Mouse (Mus musculus) cortical plate, adult 2 months (tissue): ENCODE results near the gene Maml3. TPM values are rescaled to one million over a fixed set of nuclear protein-coding genes. Genes with fewer than 3 reads are reported as not detected.

ENCODE experiments used
- H3K27ac ChIP-seq: fragments of 200-500 bp; 2 replicates; pipeline ENCODE4 v1.5.1; 2012; ENCODE audit warnings: low read length, control low read depth, inconsistent platforms; ENCODE audit not compliant: insufficient read depth
- H3K4me1 ChIP-seq: fragments of 200-500 bp; 2 replicates; pipeline ENCODE4 v1.6.1; 2011; ENCODE audit warnings: low read length; ENCODE audit not compliant: control insufficient read depth, insufficient read depth
- H3K4me3 ChIP-seq: fragments of 200-500 bp; 2 replicates; pipeline ENCODE4 v1.5.1; 2011; ENCODE audit warnings: mild to moderate bottlenecking, low read length, control low read depth; ENCODE audit not compliant: insufficient read depth
- CTCF ChIP-seq: fragments of 200-500 bp; IDR thresholded peaks from 2 replicates; pipeline ENCODE4 v1.5.1; 2011; ENCODE audit warnings: mild to moderate bottlenecking, control low read depth, low read length; ENCODE audit not compliant: insufficient read depth; ENCODE audit errors: extremely low read depth
- POLR2A ChIP-seq: fragments of 200-500 bp; IDR thresholded peaks from 2 replicates; pipeline ENCODE4 v1.6.1; 2011; ENCODE audit warnings: mild to moderate bottlenecking, low read length, control low read depth; ENCODE audit not compliant: insufficient read depth; ENCODE audit errors: extremely low read depth
- polyA plus RNA-seq: library from polyadenylated mRNA; depleted of rRNA; stranded (reverse); fragments of >200 nt; gene quantifications from 2 replicates; pipeline ENCODE4 v1.2.3, GENCODE M21; 2012

The Maml3 gene
- polyA plus RNA-seq, 1 experiment = 2.7 TPM

- Histone ChIP-seq H3K4me3 (no peak overlapping the region), H3K27ac (no peak overlapping the region), H3K4me1 (peaks cover 1% of the 10 kb centered on the region; the same call in 1 of the 2 replicates)
- TF ChIP-seq POLR2A = no peak
- TF ChIP-seq CTCF = no peak
Measured at GRCm38 (mm10) chr3:51943642-51944041, 161.2 kb downstream of the Maml3 start.

DNA sequence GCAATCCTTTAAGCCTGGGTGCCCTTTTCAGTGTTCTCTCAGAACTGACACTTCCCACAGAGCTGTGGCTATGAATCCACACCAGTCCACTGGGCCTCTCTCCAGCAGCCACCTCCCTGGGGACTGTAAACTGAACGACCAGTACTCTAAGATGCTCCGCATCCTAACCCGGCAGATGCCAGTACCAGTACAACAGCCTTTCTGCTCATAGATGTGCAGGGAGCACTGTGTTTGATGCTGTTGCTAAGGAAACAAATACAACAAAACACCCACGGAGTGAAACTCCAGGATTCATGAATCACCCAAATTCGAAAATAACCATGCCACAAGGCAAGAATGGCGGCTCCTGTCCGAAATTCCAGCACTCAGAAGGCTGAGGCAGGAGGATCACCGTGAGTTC, 163.1 kb downstream of the Maml3 start:
- Histone ChIP-seq H3K4me1 (peaks cover 1% of the 10 kb centered on the region; the same call in 1 of the 2 replicates), H3K27ac (no peak overlapping the region), H3K4me3 (no peak overlapping the region)
- TF ChIP-seq CTCF (no peak), POLR2A (no peak)

DNA sequence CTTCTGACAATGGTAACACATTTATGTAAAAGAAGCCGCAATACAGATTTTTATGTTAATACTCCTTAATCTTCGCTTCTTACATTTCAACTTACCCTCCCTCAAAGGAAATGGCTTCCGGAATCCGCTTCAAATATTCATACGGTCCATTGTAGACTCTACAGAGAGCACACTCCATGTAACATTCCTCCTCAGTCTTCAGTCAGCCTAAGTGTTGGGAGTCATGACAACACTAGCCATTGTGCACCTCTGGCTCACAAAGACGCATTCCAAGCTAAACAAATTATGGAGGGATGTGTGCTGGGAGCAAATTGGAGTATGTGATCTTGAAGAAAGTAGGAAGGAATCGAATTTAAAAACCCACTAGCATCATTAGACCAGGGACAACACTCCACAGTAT, 165.0 kb downstream of the Maml3 start:
- TF ChIP-seq POLR2A = no peak
- no peak for TF ChIP-seq CTCF
- peaks cover 1% of the 10 kb centered on the region; the same call in 1 of the 2 replicates for H3K4me1 ChIP-seq
- no peak overlapping the region for H3K27ac ChIP-seq
- H3K4me3 ChIP-seq = no peak overlapping the region

GRCm38 (mm10) chr3:51939054-51939453, 165.8 kb downstream of the Maml3 start:
- no peak overlapping the region for H3K4me3 ChIP-seq
- no peak for TF ChIP-seq POLR2A
- no peak for TF ChIP-seq CTCF
- H3K27ac ChIP-seq = no peak overlapping the region
- H3K4me1 ChIP-seq = peaks cover 1% of the 10 kb centered on the region; the same call in 1 of the 2 replicates

DNA sequence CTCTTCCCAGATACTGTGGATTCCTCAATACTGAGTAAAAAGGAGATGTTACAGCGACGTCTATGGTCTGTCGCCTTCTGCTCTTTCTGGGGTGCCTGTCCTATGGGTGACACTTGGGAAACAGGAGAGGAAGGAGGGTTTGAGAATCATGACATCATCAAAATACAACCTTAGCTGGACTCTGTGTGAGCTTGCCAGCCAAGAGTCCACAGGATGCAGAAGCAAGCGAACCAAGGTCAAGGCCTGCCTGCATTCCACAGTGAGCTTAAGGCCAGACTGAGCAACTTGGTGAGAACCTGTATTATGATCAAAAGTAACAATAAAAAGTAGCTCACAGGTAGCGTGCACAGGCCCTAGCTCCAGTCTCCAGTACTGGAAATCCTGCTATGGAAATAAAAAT, 167.7 kb downstream of the Maml3 start:
- peaks cover 1% of the 10 kb centered on the region; the same call in 1 of the 2 replicates for H3K4me1 ChIP-seq
- TF ChIP-seq CTCF = no peak
- TF ChIP-seq POLR2A = no peak
- no peak overlapping the region for H3K27ac ChIP-seq
- H3K4me3 ChIP-seq = no peak overlapping the region

- H3K27ac ChIP-seq = no peak overlapping the region
- no peak overlapping the region for H3K4me3 ChIP-seq
- TF ChIP-seq POLR2A = no peak
- no peak for TF ChIP-seq CTCF
- H3K4me1 ChIP-seq = no peaks in the 10 kb centered on the region
Measured at GRCm38 (mm10) chr3:51934531-51935485, 170.1 kb downstream of the Maml3 start.

DNA sequence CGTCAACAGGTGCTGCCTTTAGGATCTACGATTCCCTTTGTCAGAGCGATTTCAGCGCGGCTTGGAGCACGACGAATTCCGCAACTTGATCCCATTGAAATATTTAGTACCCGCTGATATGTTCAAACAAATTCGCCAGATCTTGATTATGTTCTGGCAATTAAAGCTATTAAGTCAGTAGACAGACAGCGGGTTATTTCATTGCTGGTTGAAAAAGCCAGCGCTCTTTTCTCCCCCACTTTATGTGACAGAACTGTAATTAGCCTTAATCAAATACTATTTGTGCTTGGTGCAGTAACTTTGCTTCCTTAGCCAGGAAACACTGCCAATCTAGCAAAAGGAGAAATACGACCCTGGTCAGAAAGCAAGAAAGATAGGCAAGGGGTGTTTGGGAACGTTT, 176.7 kb downstream of the Maml3 start:
- no peaks in the 10 kb centered on the region for H3K4me1 ChIP-seq
- no peak overlapping the region for H3K4me3 ChIP-seq
- no peak for TF ChIP-seq POLR2A
- TF ChIP-seq CTCF = no peak
- no peak overlapping the region for H3K27ac ChIP-seq

DNA sequence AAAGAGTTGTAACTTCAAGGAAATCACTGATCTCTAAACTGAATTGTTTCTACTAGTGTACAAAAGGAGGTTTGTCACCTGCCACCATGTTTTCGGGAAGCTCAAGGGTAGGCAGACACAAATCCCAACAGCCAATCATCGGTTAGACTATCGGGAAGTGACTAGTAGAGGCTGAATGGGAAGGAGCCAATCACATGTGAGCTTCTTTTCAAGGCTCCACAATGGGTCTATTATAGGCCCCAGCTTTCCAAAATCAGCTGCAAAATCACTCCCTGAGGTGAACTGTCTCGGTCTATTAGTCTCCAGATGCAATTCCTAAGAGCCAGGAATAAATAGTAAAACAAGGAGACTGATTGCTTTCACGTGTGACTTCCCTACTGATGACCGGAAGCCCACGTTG, 177.3 kb downstream of the Maml3 start:
- no peak for TF ChIP-seq POLR2A
- no peak for TF ChIP-seq CTCF
- Histone ChIP-seq H3K27ac (no peak overlapping the region), H3K4me1 (no peaks in the 10 kb centered on the region), H3K4me3 (no peak overlapping the region)

- H3K27ac ChIP-seq = no peak overlapping the region
Measured at GRCm38 (mm10) chr3:51927043-51927442, 177.8 kb downstream of the Maml3 start.

GRCm38 (mm10) chr3:51925758-51926157, 179.1 kb downstream of the Maml3 start:
- no peaks in the 10 kb centered on the region for H3K4me1 ChIP-seq
- no peak overlapping the region for H3K27ac ChIP-seq
- TF ChIP-seq POLR2A (no peak), CTCF (no peak)
- H3K4me3 ChIP-seq = no peak overlapping the region

More at GRCm38 (mm10) chr3:51927043-51927442, 177.8 kb downstream of the Maml3 start:
- H3K4me1 ChIP-seq = no peaks in the 10 kb centered on the region
- H3K4me3 ChIP-seq = no peak overlapping the region
- no peak for TF ChIP-seq CTCF
- TF ChIP-seq POLR2A = no peak

GRCm38 (mm10) chr3:51924636-51925035, 180.2 kb downstream of the Maml3 start:
- H3K4me1 ChIP-seq = no peaks in the 10 kb centered on the region
- no peak overlapping the region for H3K27ac ChIP-seq
- TF ChIP-seq POLR2A (no peak), CTCF (no peak)
- no peak overlapping the region for H3K4me3 ChIP-seq
